Comparison of ENCODE assay signal across 12 mouse cellular contexts in the genomic region with DNA sequence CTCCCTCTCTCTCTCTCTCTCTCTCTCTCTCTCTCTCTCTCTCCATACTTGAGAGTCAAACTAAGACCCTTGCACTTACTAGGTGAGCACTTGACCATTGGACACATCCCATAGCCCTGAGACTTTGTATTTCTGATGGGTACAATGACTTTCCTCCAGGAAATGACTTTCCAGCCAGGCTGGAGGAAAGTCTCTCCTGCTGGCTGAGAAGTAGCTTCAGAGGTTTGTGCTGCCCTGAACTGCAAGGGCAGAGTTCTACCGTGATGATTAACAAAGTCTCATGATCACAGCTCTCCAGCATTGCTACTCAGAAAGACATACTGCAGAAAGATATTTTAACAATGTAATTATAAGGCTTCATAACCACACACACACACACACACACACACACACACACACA.
"Had no signal": no experiment of that assay in that cellular context is flagged by ENCODE, and none has a peak within 500 bp of the region (broad histone marks: within the 10 kb centered on the region; RNA-seq: fewer than 3 reads in every experiment).

No protein-coding gene starts in this region.

- H3K4me3 ChIP-seq: liver, embryonic 13.5 days; midbrain, embryonic 12.5 days; myocyte; neural tube, embryonic 13.5 days had no signal

- H3K4me1 ChIP-seq: liver, embryonic 13.5 days had no signal

- H3K27me3 ChIP-seq: liver, embryonic 13.5 days had no signal

- H3K4me2 ChIP-seq: liver, embryonic 13.5 days; midbrain, embryonic 12.5 days; neural tube, embryonic 13.5 days had no signal

- H3K9me3 ChIP-seq: liver, embryonic 13.5 days; midbrain, embryonic 12.5 days; neural tube, embryonic 13.5 days had no signal

- H3K36me3 ChIP-seq: liver, embryonic 13.5 days; midbrain, embryonic 12.5 days; neural tube, embryonic 13.5 days had no signal

- DNase-seq: liver, embryonic 13.5 days; lung, adult 2 months; lung, postnatal 14 days; lung, postnatal 4 days; thymus, adult 18-20 months; thymus, postnatal 36 days had no signal

- ATAC-seq: hindbrain, embryonic 16.5 days; intestine, embryonic 16.5 days; midbrain, embryonic 16.5 days had no signal

- H3K27ac ChIP-seq: liver, embryonic 13.5 days; midbrain, embryonic 12.5 days; neural tube, embryonic 13.5 days had no signal

- H3K9ac ChIP-seq: liver, embryonic 13.5 days; midbrain, embryonic 12.5 days; neural tube, embryonic 13.5 days had no signal
